Mouse (Mus musculus): ENCODE data around the gene Palld.

Palld gene

DNA sequence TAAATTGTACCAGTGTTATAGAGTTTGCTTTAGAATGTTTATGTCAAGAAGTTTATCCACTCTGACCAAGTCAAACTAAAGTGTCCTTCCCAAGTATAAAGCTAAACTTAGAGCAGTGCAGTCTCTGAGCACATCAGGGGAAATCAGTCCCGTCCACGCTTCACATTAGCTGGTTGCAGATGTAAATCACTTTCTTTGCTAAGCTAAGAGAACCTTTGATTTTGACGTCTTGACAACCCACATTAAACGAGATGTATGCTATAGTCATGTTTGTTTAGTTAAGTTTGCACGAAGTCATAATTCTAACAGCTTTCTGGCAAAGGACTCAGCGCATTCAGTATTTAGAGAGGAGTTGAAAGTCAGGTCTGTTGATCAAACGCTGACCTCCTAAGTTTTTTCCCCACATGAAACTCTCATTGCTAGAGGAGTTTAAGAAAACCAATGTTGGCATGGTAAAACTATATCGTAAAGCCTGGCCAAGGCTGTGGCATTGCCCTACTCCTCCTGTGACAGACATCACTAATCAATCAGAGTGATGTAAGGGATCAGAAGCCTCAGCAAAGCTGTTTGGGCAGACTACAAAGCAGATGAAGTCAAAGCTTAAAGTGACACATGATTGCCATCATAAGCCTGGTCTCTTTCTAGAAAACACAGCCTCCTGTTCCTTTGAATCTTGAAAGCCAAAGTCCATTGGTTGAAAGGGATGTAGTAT is 177.0 kb downstream of the Palld start:
- no peak for DNase-seq (ENCODE audit: low spot score)

DNA sequence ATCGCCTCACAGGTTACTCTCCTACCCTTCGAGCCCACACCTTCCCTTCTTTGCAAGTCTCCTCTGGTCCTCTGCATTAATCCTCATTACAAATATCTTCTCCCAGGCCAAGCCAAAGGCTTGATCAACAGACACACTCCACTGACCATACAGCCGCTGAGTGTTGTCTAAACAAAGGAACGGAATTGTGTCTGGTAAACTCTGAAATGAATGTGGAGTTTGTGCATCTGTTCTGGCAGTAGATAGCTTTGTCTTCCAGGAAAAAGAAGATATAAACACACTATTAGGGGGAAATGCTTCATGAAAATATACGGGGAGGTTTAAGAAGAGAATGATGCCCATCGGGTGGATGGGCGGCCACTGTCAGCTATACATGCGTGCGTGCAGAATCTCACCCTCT is 180.3 kb downstream of the Palld start:
- no peak for DNase-seq (ENCODE audit: low spot score)

GRCm38 (mm10) chr8:61715351-61716125 is 187.0 kb downstream of the Palld start:
- DNase-seq (ENCODE audit: low spot score), result no peak

- no peak for DNase-seq (ENCODE audit: low spot score)
These were observed 188.1 kb downstream of the Palld start for GRCm38 (mm10) chr8:61714293-61714831.

DNA sequence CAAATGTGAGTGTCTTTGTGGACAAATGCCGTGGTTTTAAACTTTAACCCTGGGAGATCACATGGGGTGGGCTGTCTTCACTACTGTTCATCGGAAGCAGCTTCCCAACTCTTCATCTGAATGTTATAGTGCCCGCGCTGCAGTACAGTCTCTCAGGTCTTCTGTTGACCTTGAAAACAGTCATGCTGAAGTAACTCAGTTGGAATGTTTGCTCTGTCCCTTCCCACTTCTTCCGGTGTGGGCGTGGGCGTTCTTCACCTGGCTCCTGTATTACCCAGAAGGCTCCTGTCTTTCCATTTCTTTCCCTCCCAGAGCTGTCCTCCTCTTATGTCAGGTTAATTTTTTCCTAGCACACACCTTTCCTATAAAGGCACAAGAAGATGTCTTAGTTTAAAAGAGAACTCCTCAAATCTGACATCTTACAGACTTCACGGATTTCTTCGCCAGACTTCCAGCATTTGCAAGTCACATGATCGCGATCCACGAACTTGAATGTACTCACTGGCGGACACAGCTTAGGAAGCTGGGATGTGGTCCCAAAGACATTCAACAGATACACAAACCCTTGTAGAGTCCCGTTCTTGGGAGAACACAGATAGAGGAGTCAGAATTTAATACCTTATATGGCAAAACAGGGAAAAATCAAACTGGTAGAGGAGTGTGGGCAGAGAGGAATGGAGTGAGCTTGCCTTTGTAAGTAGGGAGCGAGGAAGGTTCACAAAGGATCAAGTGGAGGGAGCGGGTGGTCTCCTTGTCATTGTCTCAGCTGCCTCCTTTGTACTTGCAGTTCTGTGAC is 189.1 kb downstream of the Palld start:
- DNase-seq (ENCODE audit: low spot score), result no peak

DNA sequence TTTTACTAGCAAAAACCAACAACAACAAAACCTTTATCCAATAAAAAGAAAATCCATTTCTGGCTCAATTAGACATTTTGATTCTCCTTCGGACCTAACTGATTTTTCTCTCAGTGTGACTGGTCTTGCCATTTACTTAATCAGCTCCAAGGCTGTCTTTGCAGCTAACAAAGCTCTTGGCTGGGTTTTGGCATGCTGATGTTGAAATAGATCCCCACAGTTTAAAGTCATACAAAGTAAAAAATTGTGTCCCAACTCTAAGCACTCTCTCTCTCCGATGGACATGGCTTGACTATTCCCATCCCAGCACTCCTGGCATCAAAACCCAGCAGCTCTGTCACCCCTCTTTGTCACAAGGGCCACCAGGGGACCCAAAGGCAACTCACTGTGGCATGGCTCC is 190.1 kb downstream of the Palld start:
- no peak for DNase-seq (ENCODE audit: low spot score)

- no peak for DNase-seq (ENCODE audit: low spot score)
These were observed 193.7 kb downstream of the Palld start for GRCm38 (mm10) chr8:61708586-61709305.

GRCm38 (mm10) chr8:61705491-61705890 is 197.0 kb downstream of the Palld start:
- DNase-seq (ENCODE audit: low spot score), result no peak

DNA sequence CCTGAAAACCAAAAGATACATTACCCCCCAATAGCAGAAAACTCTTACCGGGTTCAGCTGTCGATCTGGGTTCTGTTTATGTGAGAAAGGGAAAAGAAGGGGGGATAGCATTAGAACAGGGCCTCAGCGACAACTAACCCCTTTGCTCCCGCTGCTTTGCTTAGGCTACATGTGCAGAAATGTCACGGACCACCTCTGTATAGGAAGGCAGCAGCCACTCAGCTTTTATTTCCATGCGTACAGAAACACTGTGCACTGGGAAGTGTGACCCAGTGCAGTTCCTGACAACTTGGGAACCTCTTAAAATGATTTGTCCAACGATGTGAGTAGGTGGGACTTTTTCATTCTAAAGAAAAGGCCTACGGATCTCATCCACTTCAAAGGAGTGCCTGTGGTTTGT is 200.4 kb downstream of the Palld start:
- DNase-seq (ENCODE audit: low spot score), result no peak

DNA sequence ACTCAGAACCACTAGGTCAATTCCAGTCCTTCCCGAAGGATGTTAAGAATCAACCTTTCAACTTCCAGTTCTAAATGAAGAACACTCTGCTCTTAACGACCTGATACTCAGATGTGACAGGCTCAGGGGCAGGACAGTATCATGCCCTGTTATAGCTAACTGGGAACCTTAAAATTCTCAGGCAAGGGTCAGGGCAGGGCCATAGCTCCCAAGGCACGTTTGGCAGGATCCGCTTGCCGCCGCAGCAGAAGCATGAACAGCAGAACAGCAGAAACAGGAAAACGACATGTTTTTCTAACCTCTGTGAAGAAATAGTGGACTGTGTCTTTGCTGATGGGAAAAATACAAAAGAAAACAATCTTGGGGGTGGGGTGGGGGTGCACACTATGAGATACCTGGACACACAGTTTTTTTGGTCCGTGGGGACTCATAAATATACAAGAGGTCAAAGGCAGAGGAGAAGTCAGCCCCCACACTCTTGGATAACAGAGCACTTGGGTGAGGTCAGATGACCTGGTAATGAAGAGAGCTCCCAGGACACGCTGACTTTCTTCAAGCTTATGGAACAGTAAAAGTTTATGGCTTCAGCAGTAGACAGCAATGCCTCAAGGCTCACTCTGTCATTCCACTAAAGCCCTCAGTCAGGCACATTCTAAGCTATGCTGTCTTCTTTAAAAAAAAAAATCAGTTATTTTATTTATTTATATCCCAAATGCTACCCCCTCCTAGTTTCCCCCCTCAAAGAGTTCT is 201.4 kb downstream of the Palld start:
- no peak for DNase-seq (ENCODE audit: low spot score)

- DNase-seq (ENCODE audit: low spot score), result no peak
These were observed 202.2 kb downstream of the Palld start for GRCm38 (mm10) chr8:61700298-61700697.

DNA sequence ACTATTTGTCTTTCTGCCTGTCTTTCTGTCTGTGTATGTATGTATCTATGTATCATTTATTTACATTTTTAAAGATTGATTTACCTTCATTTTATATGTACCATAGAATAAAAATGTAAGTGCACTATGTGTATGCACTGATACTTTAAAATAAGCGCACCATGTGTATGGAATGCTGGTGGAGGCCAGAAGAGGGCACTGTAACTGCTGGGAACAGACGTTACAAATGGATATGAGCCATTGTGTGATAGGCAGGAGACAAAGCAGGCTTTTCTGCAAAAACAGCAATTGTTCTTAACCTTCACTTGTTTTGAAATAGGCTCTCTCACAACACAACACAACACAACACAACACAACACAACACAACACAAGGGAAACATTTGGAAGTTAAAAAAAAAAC is 203.5 kb downstream of the Palld start:
- no peak for DNase-seq (ENCODE audit: low spot score)

- DNase-seq (ENCODE audit: low spot score), result no peak
These were observed 204.6 kb downstream of the Palld start for GRCm38 (mm10) chr8:61697728-61698385.

DNA sequence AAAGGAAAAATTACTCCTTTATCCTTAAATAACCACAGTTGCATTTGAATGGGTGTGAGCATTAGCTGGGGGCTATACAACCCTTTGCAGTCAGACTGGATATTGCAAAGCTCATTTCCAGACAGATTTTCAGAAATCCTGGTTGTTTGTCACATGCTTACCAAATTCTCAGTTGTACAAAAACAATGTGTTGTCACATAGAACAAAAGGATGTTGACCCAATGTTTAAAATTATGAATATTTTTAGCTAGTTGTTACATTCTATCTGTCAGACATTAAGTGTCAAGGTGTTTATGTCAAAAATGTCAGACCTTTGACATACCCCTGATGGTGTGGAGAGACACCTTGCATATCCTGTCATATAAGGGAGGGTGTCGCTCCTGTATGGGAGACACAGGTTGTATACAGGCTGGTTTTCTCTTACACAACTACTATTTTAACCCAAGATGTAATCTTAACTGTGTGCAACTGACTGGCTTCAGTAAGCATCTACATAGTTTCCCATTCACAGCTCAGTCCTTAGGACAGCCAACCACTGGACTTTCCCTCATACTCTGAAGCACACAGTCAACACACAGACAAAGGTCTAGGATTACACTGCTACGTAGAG is 205.5 kb downstream of the Palld start:
- no peak for DNase-seq (ENCODE audit: low spot score)

- DNase-seq (ENCODE audit: low spot score), result no peak
These were observed 207.1 kb downstream of the Palld start for GRCm38 (mm10) chr8:61695416-61695815.

DNA sequence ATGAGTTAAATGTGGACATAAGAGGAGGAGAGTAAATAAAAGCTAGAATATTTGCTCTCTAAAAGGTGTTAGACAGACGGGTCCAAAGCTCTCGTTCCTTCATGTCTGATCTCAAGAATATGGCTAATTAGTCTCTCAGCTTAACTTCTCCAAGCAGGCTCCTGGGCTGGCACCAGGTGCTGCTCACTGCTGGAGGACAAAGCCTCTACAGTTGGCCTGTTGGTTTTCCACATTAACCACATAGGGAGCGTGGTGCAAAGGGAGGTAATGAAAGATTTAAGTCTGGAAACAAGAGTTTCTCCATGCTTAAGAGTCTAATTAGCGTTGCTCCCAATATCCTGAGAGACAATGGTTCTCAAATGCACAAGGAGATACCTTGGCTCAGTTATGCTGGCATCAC is 209.6 kb downstream of the Palld start:
- DNase-seq (ENCODE audit: low spot score), result no peak

- DNase-seq (ENCODE audit: low spot score), result no peak
These were observed 210.4 kb downstream of the Palld start for GRCm38 (mm10) chr8:61692129-61692528.

DNA sequence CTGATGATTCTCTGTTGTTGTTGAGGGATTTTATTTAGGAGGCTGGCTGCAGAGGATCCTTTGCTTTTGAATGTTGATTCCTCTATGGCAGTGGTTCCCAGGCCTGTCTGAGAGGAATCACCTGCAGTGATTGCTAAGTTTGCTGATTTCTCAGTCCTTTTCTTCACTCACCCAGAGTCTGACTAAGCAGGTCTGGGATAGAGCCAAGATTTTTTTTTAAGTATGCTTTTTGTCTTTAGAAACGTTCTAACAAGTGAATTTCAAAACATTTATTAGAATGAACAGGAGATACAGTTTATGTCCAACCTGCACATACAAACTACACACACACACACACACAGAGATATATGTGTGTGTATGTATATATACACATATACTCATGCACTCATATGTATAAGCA is 211.1 kb downstream of the Palld start:
- DNase-seq (ENCODE audit: low spot score), result no peak

DNA sequence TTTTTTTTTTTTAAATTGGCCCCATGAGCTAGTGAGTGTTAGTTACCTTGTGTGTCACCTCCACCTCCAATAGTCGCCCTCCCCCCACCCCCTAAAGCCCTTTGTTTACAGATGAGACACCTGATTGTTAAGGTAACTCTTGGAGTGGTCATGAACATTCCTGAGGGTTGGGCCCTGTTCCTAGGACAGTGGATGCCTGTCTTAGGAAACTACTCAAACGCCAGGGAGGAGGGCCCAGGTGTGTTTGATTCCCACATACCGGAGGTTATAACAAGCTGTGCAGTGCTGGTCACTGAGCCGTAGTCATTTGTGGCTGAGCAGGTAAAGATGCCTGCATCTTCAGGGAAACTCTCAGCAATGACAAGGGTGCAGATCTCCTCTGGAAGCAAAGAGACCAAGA is 215.4 kb downstream of the Palld start:
- no peak for DNase-seq (ENCODE audit: low spot score)

- no peak for DNase-seq (ENCODE audit: low spot score)
These were observed 216.2 kb downstream of the Palld start for GRCm38 (mm10) chr8:61686340-61686739.

All from urinary bladder, postnatal 25 days (tissue).